Mouse (Mus musculus): ENCODE results near the gene Olfr1371. TPM values are rescaled to one million over a fixed set of nuclear protein-coding genes. Genes with fewer than 3 reads are reported as not detected.
A peak's percentile ranks its signal among the peaks of the same experiment; 100 is the strongest.

Olfr1371 gene
- polyA plus RNA-seq (2015; fragmentation: Nextera tagmentation; extraction: Ambion mirVana), result not detected in 2 replicates

DNA sequence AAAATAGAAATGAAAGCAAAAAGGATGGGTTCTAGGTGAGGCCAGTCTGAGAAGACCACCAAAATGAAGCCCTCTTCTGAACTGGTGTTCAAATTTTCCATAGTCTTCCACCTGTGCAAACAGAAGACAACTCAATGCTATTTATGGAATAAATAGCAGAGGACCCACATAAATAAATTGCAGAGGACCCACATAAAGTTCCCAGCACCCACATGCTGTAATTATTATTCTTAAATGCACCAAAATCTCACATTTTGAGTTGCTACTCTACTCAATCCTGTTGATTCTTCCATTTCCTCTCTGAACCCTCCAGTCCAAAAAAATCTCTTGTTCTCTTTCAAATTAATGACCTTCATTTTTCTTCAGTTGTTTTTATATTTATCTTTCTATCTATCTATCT, at the start of gene Olfr1371:
Gene Olfr1371 (minus strand): TSS at position 101 of the 400 bp plus-strand sequence.
- H3K9ac ChIP-seq, result no peak within 1 kb of the TSS
- H3K4me3 ChIP-seq, result no peak within 1 kb of the TSS
- H3K4me2 ChIP-seq, result no peak within 1 kb of the TSS
- H3K27ac ChIP-seq, result no peak within 1 kb of the TSS
- ATAC-seq, result no peak
- no peaks in the 10 kb centered on the region for H3K27me3 ChIP-seq
- H3K9me3 ChIP-seq (replicated peaks), result no peaks in the 10 kb centered on the region
- H3K4me1 ChIP-seq, result no peaks in the 10 kb centered on the region
- H3K36me3 ChIP-seq (ENCODE audit: poor library complexity, severe bottlenecking), result no peaks in the 10 kb centered on the region

GRCm38 (mm10) chr11:52262338-52262737, 48.6 kb upstream of the Olfr1371 start:
- H3K9ac ChIP-seq, result no peak overlapping the region
- 0 out of 2 replicates have a peak, but pooled peaks cover 7% of the 10 kb centered on the region for H3K4me1 ChIP-seq
- WGBS, result 92% methylated on average over 11 of the region's 11 CpGs
- H3K27ac ChIP-seq, result no peak overlapping the region
- ATAC-seq, result no peak
- no peak overlapping the region for H3K4me3 ChIP-seq
- no peaks in the 10 kb centered on the region for H3K9me3 ChIP-seq (replicated peaks)
- no peaks in the 10 kb centered on the region for H3K27me3 ChIP-seq
- peaks cover 10% of the 10 kb centered on the region; the same call in 1 of the 2 replicates for H3K36me3 ChIP-seq (ENCODE audit: poor library complexity, severe bottlenecking)
- H3K4me2 ChIP-seq, result no peak overlapping the region

DNA sequence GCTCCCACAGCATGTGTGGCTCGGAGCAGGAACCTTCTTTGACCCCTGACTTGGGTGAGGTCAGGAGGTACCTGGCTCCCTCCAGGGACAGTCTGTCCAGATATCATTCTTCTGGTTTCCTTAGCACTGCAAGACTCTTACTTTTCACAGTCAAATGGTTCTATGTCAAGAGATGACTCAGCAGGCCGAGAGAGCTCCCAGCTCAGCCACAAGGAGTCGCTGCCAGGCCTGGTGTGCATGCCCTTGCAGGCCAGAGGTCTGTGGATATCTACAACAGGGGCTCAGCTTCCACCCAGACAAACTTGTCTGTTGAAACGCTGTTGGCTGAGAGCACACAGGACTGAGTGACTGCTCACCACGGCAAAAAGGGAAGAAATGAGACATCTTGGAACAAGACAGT, 48.1 kb upstream of the Olfr1371 start:
- no peak for ATAC-seq
- Histone ChIP-seq H3K27me3 (no peaks in the 10 kb centered on the region), H3K4me3 (no peak overlapping the region), H3K9me3 (replicated peaks) (no peaks in the 10 kb centered on the region), H3K4me1 (0 out of 2 replicates have a peak, but pooled peaks cover 7% of the 10 kb centered on the region), H3K36me3 (ENCODE audit: poor library complexity, severe bottlenecking) (peaks cover 14% of the 10 kb centered on the region; the same call in 1 of the 2 replicates), H3K9ac (no peak overlapping the region), H3K4me2 (no peak overlapping the region), H3K27ac (no peak overlapping the region)
- 52% methylated on average over 5 of the region's 5 CpGs for WGBS

GRCm38 (mm10) chr11:52260878-52261277, 47.1 kb upstream of the Olfr1371 start:
- no peak overlapping the region for H3K27ac ChIP-seq
- H3K4me3 ChIP-seq, result no peak overlapping the region
- H3K4me1 ChIP-seq, result 0 out of 2 replicates have a peak, but pooled peaks cover 2% of the 10 kb centered on the region
- H3K36me3 ChIP-seq (ENCODE audit: poor library complexity, severe bottlenecking), result peaks cover 14% of the 10 kb centered on the region; the same call in 1 of the 2 replicates
- ATAC-seq, result no peak
- H3K4me2 ChIP-seq, result no peak overlapping the region
- H3K9me3 ChIP-seq (replicated peaks), result no peaks in the 10 kb centered on the region
- H3K9ac ChIP-seq, result no peak overlapping the region
- H3K27me3 ChIP-seq, result no peaks in the 10 kb centered on the region
- 72% methylated on average over 4 of the region's 4 CpGs for WGBS

GRCm38 (mm10) chr11:52258711-52259110, 44.9 kb upstream of the Olfr1371 start:
- Histone ChIP-seq H3K27ac (no peak overlapping the region), H3K9me3 (replicated peaks) (no peaks in the 10 kb centered on the region), H3K36me3 (ENCODE audit: poor library complexity, severe bottlenecking) (peaks cover 18% of the 10 kb centered on the region; the same call in 1 of the 2 replicates), H3K27me3 (no peaks in the 10 kb centered on the region), H3K4me1 (no peaks in the 10 kb centered on the region), H3K9ac (no peak overlapping the region), H3K4me3 (no peak overlapping the region), H3K4me2 (no peak overlapping the region)
- ATAC-seq, result no peak
- 73% methylated on average over 5 of the region's 5 CpGs for WGBS

DNA sequence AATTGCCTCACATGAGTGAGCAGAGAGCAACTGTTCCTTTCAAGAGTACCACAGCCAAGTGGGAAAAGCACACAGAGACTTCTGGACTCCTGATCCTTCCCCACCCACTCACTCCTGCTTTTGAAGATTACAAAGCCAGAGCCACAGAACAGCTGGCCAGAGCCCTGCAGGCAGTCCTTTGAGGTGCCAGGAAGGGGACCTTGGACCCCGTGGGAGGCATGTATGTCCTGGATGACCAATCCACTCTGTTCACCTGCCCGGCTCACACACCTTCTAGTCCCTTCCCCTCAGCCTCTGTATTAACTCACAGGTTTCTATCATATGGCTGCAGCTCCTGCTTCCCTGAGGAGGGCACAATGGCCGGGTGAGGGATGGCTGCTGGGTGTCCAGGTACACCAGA, 43.6 kb upstream of the Olfr1371 start:
- H3K9me3 ChIP-seq (replicated peaks), result no peaks in the 10 kb centered on the region

DNA sequence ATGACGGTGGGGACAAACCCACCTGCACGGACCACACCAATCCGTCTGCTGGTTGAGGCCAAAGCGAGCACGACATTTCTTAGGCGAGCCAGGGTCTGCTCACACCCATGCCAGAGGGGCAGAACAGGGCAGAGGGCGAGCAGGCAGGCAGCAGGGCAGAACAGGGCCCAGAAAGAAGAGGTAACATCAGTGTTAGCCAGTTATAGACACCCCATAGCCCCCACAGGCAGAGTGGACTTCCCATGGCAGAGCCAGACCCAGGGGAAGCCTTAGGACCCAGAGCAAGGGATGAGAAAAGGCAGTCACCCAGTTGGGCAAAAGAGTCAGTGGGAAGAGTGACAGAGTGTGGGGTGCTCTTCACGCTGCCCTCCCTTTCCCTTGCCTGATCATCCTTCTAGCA, 41.3 kb upstream of the Olfr1371 start:
- H3K9ac ChIP-seq, result no peak overlapping the region
- ATAC-seq, result no peak
- H3K4me2 ChIP-seq, result no peak overlapping the region
- H3K27me3 ChIP-seq, result no peaks in the 10 kb centered on the region
- H3K27ac ChIP-seq, result no peak overlapping the region
- H3K36me3 ChIP-seq (ENCODE audit: poor library complexity, severe bottlenecking), result peaks cover 33% of the 10 kb centered on the region
- no peaks in the 10 kb centered on the region for H3K4me1 ChIP-seq
- no peak overlapping the region for H3K4me3 ChIP-seq
- WGBS, result 91% methylated on average over 8 of the region's 8 CpGs
- no peaks in the 10 kb centered on the region for H3K9me3 ChIP-seq (replicated peaks)

More for the DNA sequence above, 43.6 kb upstream of the Olfr1371 start:
- Histone ChIP-seq H3K36me3 (ENCODE audit: poor library complexity, severe bottlenecking) (peaks cover 22% of the 10 kb centered on the region), H3K27me3 (no peaks in the 10 kb centered on the region), H3K9ac (no peak overlapping the region), H3K4me1 (no peaks in the 10 kb centered on the region), H3K4me2 (no peak overlapping the region), H3K27ac (no peak overlapping the region), H3K4me3 (no peak overlapping the region)
- WGBS, result 84% methylated on average over 3 of the region's 3 CpGs
- ATAC-seq, result no peak

DNA sequence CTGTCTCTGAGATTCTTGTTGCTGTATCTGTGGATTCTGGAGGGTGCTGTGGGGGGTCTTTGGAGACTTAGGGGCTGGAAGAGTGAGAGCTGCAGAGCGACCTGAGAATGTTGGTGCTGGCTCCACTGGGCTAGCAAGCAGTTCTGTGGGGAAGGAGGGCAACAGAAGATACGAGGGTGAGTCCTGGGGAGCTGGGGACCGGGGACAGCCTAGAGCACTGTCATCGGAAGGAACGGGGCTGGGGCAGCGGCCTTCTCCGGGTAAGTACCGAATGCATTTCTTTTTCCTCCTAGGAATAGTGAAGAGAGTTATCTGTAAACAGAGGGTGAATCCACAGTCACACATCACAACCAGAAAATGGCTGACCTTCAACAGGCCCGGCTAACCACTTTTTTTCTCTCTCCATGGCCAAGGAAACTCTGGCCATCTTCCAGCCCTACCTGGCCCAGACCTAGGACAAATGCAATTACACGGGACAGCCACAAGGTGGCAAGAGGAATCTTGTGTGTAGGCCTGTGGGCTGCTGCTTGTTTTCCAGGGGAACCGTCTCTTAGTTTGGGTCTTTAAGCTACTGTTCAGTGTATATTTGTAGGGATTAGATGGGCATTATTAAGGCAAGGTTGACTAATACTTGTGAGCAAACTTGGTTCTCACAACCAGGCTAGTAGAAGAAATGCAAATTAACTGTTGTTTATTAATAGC, 40.0 kb upstream of the Olfr1371 start:
- no peak overlapping the region for H3K9ac ChIP-seq
- 65% methylated on average over 11 of the region's 11 CpGs for WGBS
- ATAC-seq, result peak; percentile 72
- no peak overlapping the region for H3K27ac ChIP-seq
- H3K27me3 ChIP-seq, result no peaks in the 10 kb centered on the region
- H3K4me3 ChIP-seq, result no peak overlapping the region
- no peaks in the 10 kb centered on the region for H3K4me1 ChIP-seq
- H3K36me3 ChIP-seq (ENCODE audit: poor library complexity, severe bottlenecking), result peaks cover 43% of the 10 kb centered on the region
- H3K4me2 ChIP-seq, result no peak overlapping the region
- no peaks in the 10 kb centered on the region for H3K9me3 ChIP-seq (replicated peaks)

DNA sequence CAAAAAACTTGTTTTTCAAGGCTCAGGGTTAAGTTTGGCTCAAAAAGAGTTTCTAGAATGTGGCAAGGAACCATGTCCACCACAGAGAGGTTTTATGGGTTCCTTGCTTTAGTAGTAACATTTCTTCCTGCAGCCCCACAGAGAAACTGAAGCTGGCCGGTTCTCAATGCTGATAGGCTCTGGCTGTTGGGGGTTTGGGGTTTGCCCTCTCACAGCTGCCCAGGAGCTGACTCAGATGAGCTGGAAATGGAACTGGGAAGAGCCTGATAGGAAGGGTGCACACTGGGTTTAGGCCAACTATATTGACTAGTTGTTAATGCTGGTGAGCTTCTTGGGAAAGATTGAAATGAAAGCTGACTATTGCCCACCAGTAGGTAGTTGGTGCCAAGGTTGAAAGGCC, 38.9 kb upstream of the Olfr1371 start:
- no peaks in the 10 kb centered on the region for H3K4me1 ChIP-seq
- H3K9me3 ChIP-seq (replicated peaks), result no peaks in the 10 kb centered on the region
- H3K9ac ChIP-seq, result no peak overlapping the region
- H3K27ac ChIP-seq, result no peak overlapping the region
- H3K27me3 ChIP-seq, result no peaks in the 10 kb centered on the region
- H3K4me2 ChIP-seq, result no peak overlapping the region
- ATAC-seq, result no peak
- H3K4me3 ChIP-seq, result no peak overlapping the region
- 86% methylated on average over 1 of the region's 1 CpGs for WGBS
- peaks cover 44% of the 10 kb centered on the region for H3K36me3 ChIP-seq (ENCODE audit: poor library complexity, severe bottlenecking)

DNA sequence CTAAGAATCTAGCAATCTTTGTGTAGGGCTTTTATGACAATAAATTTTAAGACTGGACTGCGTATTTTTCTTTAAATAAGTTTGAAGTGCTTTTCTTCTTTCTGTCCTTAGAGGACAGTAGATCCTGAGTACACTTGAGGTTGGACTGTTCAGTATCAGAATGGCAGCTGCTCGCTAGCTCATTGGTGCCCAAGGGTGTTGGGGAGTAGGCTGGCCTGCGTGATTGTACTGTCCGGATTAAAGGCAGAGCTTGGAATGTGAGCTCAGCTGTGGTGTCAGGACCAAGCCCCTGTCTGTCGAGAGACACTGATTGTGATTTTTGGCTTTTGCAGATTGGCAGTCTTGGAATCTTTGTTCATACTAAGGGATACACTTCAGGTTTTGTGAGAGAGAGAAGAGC, 38.0 kb upstream of the Olfr1371 start:
- Histone ChIP-seq H3K4me3 (no peak overlapping the region), H3K9ac (no peak overlapping the region), H3K27ac (no peak overlapping the region), H3K4me2 (no peak overlapping the region), H3K27me3 (no peaks in the 10 kb centered on the region), H3K4me1 (no peaks in the 10 kb centered on the region), H3K9me3 (replicated peaks) (no peaks in the 10 kb centered on the region), H3K36me3 (ENCODE audit: poor library complexity, severe bottlenecking) (peaks cover 46% of the 10 kb centered on the region)
- WGBS, result 78% methylated on average over 5 of the region's 5 CpGs
- no peak for ATAC-seq

DNA sequence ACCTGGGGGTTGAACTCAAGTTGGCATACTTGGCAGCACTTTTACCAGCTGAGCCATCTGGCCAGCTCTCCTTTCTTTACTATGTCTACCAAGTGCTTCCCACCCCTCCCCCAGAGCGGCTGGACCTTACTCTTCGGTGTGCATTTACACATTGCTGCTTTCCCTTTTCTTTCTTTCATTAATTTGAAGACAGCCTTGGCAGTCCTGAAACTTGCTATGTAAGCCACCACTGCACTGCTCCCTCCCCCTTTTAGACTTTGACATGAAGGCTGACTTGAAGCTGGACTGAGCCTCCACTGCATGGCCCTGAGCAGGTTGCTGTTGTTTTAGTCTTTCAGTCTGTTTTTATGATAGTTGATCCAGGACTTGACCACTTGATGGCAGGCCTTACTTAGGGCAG, 35.7 kb upstream of the Olfr1371 start:
- Histone ChIP-seq H3K27ac (no peak overlapping the region), H3K9ac (no peak overlapping the region), H3K36me3 (ENCODE audit: poor library complexity, severe bottlenecking) (peaks cover 63% of the 10 kb centered on the region), H3K4me2 (no peak overlapping the region), H3K4me3 (no peak overlapping the region), H3K27me3 (no peaks in the 10 kb centered on the region), H3K4me1 (no peaks in the 10 kb centered on the region), H3K9me3 (replicated peaks) (no peaks in the 10 kb centered on the region)
- 81% methylated on average over 2 of the region's 2 CpGs for WGBS
- ATAC-seq, result no peak

DNA sequence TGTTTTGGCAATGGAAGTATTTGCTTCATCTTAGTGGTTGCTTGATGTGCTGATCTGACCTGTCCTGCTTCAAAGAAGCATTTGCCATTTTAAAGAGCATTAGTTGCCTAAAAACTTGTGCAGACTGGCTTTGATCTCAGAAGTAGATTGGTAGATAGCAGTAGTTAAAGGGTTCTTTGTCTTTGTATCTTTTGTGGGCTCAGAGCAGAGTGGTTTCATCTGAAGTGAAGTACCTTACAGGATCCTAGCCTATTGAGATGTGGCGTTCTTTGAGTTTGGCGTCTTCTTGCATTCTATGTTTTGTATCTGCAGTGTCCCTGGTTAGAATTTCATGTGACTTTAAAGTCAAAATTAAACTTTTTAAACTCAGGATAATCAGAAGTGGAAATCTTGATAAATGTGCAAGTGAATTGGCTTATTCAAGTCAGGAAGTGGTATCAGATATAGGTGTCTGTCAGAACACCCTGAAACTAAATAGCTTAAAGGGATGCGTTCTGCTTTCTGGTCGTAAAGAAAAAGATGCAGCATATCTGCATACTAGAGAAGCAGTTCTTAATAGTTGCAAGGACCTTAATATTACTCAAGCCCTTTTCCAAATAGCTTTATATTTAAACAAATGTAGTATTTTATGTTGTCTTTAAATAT, 27.2 kb upstream of the Olfr1371 start:
- Histone ChIP-seq H3K4me2 (no peak overlapping the region), H3K4me1 (no peaks in the 10 kb centered on the region), H3K27ac (no peak overlapping the region), H3K9ac (no peak overlapping the region), H3K36me3 (ENCODE audit: poor library complexity, severe bottlenecking) (peaks cover 79% of the 10 kb centered on the region), H3K4me3 (no peak overlapping the region), H3K27me3 (no peaks in the 10 kb centered on the region), H3K9me3 (replicated peaks) (no peaks in the 10 kb centered on the region)
- 88% methylated on average over 4 of the region's 4 CpGs for WGBS
- no peak for ATAC-seq

Data from forebrain, embryonic 13.5 days (tissue).